Mouse (Mus musculus): Measurements from ENCODE around the gene Vegfd. TPM values are rescaled to one million over a fixed set of nuclear protein-coding genes. Genes with fewer than 3 reads are reported as not detected.

The Vegfd gene
- polyA plus RNA-seq (2012; ENCODE audit: insufficient read depth, low replicate concordance) = not detected in 2 replicates

DNA sequence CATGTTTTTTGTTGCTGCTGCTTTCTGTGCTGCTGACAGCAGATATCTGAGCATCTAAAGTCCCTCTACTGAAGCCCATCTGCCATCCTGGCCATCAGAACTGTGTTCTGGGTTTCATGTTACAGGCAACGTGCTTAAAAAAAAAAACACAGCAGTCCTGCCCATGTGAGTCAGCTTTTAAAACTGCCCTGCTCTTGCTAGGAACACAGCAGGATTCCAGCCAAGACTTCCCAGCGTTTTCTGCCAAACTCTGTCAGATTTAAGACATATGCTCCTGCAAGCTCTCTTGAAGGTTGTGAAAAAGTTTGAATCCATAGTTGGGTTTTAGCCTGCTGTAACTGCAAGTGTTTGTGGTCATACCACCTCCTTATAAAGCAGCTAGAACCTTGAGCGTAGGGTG is at the start of gene Vegfd:
TSS of gene Vegfd (plus strand) at position 298 of the 400 bp plus-strand sequence.
- TF ChIP-seq GATA1 (IDR thresholded peaks at IDR 0.05; ENCODE audit: borderline replicate concordance, low read length) = no peak
- Histone ChIP-seq H3K9me3 (no peaks in the 10 kb centered on the region), H3K27me3 (replicated peaks) (no peaks in the 10 kb centered on the region), H3K4me3 (replicated peaks) (no peak within 1 kb of the TSS), H3K36me3 (replicated peaks; ENCODE audit: low read length) (no peaks in the 10 kb centered on the region), H3K4me1 (no peaks in the 10 kb centered on the region)

DNA sequence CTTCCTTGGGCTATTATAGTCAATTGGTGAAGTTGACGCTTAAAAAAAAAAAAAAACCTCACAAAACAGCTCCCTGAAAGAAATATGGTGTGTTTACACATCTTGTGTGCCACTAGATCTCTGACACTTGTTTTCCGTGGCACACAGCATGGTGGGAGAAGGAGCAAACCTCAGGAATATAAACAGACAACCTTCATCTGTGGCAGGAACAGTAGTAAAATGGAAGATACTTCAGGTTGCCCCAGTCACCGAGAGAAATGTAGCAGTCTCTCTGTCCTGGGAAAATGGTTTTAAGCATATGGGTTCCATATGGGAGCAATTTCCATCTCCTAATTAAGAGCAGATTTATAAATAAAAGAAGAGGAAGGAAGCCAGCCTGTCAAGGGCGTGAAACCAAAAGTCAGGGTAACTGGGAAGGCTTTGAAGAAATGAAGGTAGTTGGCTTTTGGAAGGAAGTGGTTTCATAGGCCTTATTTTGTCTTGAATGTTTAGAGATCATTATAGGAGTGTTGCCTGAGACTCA is 49.7 kb upstream of the Vegfd start:
- no peak for TF ChIP-seq GATA1 (IDR thresholded peaks at IDR 0.05; ENCODE audit: borderline replicate concordance, low read length)
- TF ChIP-seq FLI1 (IDR thresholded peaks at IDR 0.05; ENCODE audit: low read length) = no peak
- H3K36me3 ChIP-seq (replicated peaks; ENCODE audit: low read length) = no peaks in the 10 kb centered on the region
- peaks cover 7% of the 10 kb centered on the region; the same call in 1 of the 2 replicates for H3K9me3 ChIP-seq
- no peaks in the 10 kb centered on the region for H3K4me1 ChIP-seq
- no peak overlapping the region for H3K4me3 ChIP-seq (replicated peaks)
- H3K27me3 ChIP-seq (replicated peaks) = peaks cover 5% of the 10 kb centered on the region

GRCm38 (mm10) chrX:164330351-164330750 is 42.8 kb upstream of the Vegfd start:
- Histone ChIP-seq H3K4me1 (no peaks in the 10 kb centered on the region), H3K4me3 (replicated peaks) (no peak overlapping the region), H3K9me3 (no peaks in the 10 kb centered on the region), H3K27me3 (replicated peaks) (no peaks in the 10 kb centered on the region), H3K36me3 (replicated peaks; ENCODE audit: low read length) (no peaks in the 10 kb centered on the region)
- TF ChIP-seq FLI1 (IDR thresholded peaks at IDR 0.05; ENCODE audit: low read length) = no peak
- no peak for TF ChIP-seq GATA1 (IDR thresholded peaks at IDR 0.05; ENCODE audit: borderline replicate concordance, low read length)

GRCm38 (mm10) chrX:164330766-164331165 is 42.4 kb upstream of the Vegfd start:
- TF ChIP-seq FLI1 (IDR thresholded peaks at IDR 0.05; ENCODE audit: low read length) = no peak
- TF ChIP-seq GATA1 (IDR thresholded peaks at IDR 0.05; ENCODE audit: borderline replicate concordance, low read length) = no peak
- Histone ChIP-seq H3K27me3 (replicated peaks) (no peaks in the 10 kb centered on the region), H3K4me3 (replicated peaks) (no peak overlapping the region), H3K9me3 (no peaks in the 10 kb centered on the region), H3K4me1 (no peaks in the 10 kb centered on the region), H3K36me3 (replicated peaks; ENCODE audit: low read length) (no peaks in the 10 kb centered on the region)

- TF ChIP-seq FLI1 (IDR thresholded peaks at IDR 0.05; ENCODE audit: low read length) (no peak), GATA1 (IDR thresholded peaks at IDR 0.05; ENCODE audit: borderline replicate concordance, low read length) (no peak)
- H3K27me3 ChIP-seq (replicated peaks) = peaks cover 2% of the 10 kb centered on the region
- H3K36me3 ChIP-seq (replicated peaks; ENCODE audit: low read length) = no peaks in the 10 kb centered on the region
- H3K9me3 ChIP-seq = no peaks in the 10 kb centered on the region
- H3K4me1 ChIP-seq = no peaks in the 10 kb centered on the region
- H3K4me3 ChIP-seq (replicated peaks) = no peak overlapping the region
Measured at GRCm38 (mm10) chrX:164338591-164338990, 34.6 kb upstream of the Vegfd start.

DNA sequence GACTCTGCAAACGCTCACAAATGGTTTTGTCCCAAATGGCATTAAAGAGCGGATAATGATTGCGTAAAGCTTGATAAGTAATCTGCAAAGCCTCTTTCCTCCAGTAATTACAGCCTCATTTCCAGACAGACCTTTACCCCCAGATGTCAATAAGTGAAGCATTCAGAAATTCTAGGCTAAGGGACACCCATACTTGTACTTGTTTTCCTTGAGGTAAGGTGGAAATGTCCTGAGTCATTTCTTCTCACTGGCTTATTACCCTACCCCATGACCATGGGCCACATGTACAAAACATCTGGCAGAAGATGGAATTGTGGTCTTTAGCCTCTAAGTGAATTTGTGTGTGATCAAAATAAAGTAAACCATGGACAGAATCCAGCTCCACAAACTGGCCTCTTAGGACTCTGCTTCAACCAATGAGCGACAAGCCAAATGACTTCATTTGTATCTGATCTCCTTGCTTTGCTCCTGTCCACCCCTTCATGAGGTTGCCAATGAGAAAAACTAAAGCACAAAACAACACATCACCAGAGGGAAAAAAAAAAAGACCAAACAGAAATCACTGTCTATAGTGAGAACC is 27.7 kb upstream of the Vegfd start:
- H3K27me3 ChIP-seq (replicated peaks) = peaks cover 7% of the 10 kb centered on the region
- no peaks in the 10 kb centered on the region for H3K36me3 ChIP-seq (replicated peaks; ENCODE audit: low read length)
- no peak overlapping the region for H3K4me3 ChIP-seq (replicated peaks)
- TF ChIP-seq FLI1 (IDR thresholded peaks at IDR 0.05; ENCODE audit: low read length) (no peak), GATA1 (IDR thresholded peaks at IDR 0.05; ENCODE audit: borderline replicate concordance, low read length) (no peak)
- no peaks in the 10 kb centered on the region for H3K4me1 ChIP-seq
- no peaks in the 10 kb centered on the region for H3K9me3 ChIP-seq

- no peak overlapping the region for H3K4me3 ChIP-seq (replicated peaks)
- H3K9me3 ChIP-seq = no peaks in the 10 kb centered on the region
- no peak for TF ChIP-seq FLI1 (IDR thresholded peaks at IDR 0.05; ENCODE audit: low read length)
- no peak for TF ChIP-seq GATA1 (IDR thresholded peaks at IDR 0.05; ENCODE audit: borderline replicate concordance, low read length)
- no peaks in the 10 kb centered on the region for H3K36me3 ChIP-seq (replicated peaks; ENCODE audit: low read length)
- H3K27me3 ChIP-seq (replicated peaks) = peaks cover 5% of the 10 kb centered on the region
- no peaks in the 10 kb centered on the region for H3K4me1 ChIP-seq
Measured at GRCm38 (mm10) chrX:164348937-164349336, 24.2 kb upstream of the Vegfd start.

- no peaks in the 10 kb centered on the region for H3K4me1 ChIP-seq
- H3K9me3 ChIP-seq = no peaks in the 10 kb centered on the region
- H3K27me3 ChIP-seq (replicated peaks) = peaks cover 4% of the 10 kb centered on the region
- no peaks in the 10 kb centered on the region for H3K36me3 ChIP-seq (replicated peaks; ENCODE audit: low read length)
- H3K4me3 ChIP-seq (replicated peaks) = no peak overlapping the region
- TF ChIP-seq GATA1 (IDR thresholded peaks at IDR 0.05; ENCODE audit: borderline replicate concordance, low read length) = no peak
Measured at GRCm38 (mm10) chrX:164365153-164365865, 7.9 kb upstream of the Vegfd start.

DNA sequence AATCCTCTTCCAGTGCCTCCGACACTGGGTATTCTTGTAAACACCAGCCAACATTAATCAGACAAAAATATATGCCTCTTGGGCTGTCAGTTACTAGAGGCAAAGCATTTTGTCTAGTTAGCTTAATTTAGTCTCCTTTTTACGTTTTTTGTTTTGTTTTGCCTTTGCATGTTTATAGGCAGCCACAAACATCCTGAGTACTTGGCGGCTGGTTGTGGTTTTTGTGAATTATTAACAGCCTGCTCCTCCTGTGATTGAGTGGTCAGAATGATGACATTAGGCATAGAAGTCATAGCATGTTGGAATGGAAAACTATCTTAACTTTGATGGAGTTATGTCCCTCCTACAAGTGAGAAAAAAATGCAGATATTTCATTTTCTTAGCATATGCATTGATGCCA is 2.6 kb upstream of the Vegfd start:
- TF ChIP-seq GATA1 (IDR thresholded peaks at IDR 0.05; ENCODE audit: borderline replicate concordance, low read length) = no peak
- no peak for TF ChIP-seq FLI1 (IDR thresholded peaks at IDR 0.05; ENCODE audit: low read length)
- Histone ChIP-seq H3K36me3 (replicated peaks; ENCODE audit: low read length) (no peaks in the 10 kb centered on the region), H3K9me3 (no peaks in the 10 kb centered on the region), H3K27me3 (replicated peaks) (no peaks in the 10 kb centered on the region), H3K4me3 (replicated peaks) (no peak overlapping the region), H3K4me1 (no peaks in the 10 kb centered on the region)

- TF ChIP-seq FLI1 (IDR thresholded peaks at IDR 0.05; ENCODE audit: low read length) = no peak
- no peaks in the 10 kb centered on the region for H3K9me3 ChIP-seq
- H3K27me3 ChIP-seq (replicated peaks) = no peaks in the 10 kb centered on the region
- no peak overlapping the region for H3K4me3 ChIP-seq (replicated peaks)
- H3K36me3 ChIP-seq (replicated peaks; ENCODE audit: low read length) = no peaks in the 10 kb centered on the region
- H3K4me1 ChIP-seq = no peaks in the 10 kb centered on the region
Measured at GRCm38 (mm10) chrX:164374586-164374985, 1.4 kb downstream of the Vegfd start.

Measured in megakaryocyte, embryonic 14.5 days (primary cell).